Mouse (Mus musculus) MEL (cell line): Measurements from ENCODE around the gene 1700016K19Rik. TPM values are rescaled to one million over a fixed set of nuclear protein-coding genes. Genes with fewer than 3 reads are reported as not detected.

Source experiments
- DNase-seq: peaks from one replicate; pipeline ENCODE4 v3.0.0; 2011; ENCODE audit warnings: low read depth, low spot score
- H3K27ac ChIP-seq: 2 replicates; pipeline ENCODE4 v1.5.1; 2012; ENCODE audit warnings: low read depth, mild to moderate bottlenecking, control low read depth, low read length, moderate library complexity; ENCODE audit not compliant: control insufficient read depth
- H3K27me3 ChIP-seq, 2 experiments: fragments of 150-350 bp in 1 of 2; sonication (generic) in 1 of 2; 2 replicates each; pipeline ENCODE4 v1.6.1; 2012; ENCODE audit warnings: low read length in 2 of 2, mild to moderate bottlenecking in 2 of 2, improper control_type of control experiment in 1 of 2, moderate library complexity in 1 of 2; ENCODE audit not compliant: insufficient read depth in 2 of 2, control insufficient read depth in 1 of 2
- H3K36me3 ChIP-seq, 2 experiments: 2 replicates each; pipeline ENCODE4 v1.6.1; 2012 to 2014; ENCODE audit warnings: low read length in 2 of 2, improper control_type of control experiment in 1 of 2, inconsistent platforms in 1 of 2, mild to moderate bottlenecking in 1 of 2; ENCODE audit not compliant: insufficient read depth in 2 of 2, control insufficient read depth in 1 of 2
- H3K4me1 ChIP-seq, 2 experiments: fragments of 150-350 bp in 1 of 2; sonication (generic) in 1 of 2; 2 replicates each; pipeline ENCODE4 v1.6.1; 2012; ENCODE audit warnings: low read length in 2 of 2, improper control_type of control experiment in 1 of 2, mild to moderate bottlenecking in 1 of 2; ENCODE audit not compliant: insufficient read depth in 2 of 2, control insufficient read depth in 1 of 2
- H3K4me3 ChIP-seq, 2 experiments: fragments of 150-350 bp in 1 of 2; sonication (generic) in 1 of 2; 2 replicates each; pipeline ENCODE4 v1.5.1; 2012; ENCODE audit warnings: low read depth in 2 of 2, low read length in 2 of 2, mild to moderate bottlenecking in 2 of 2, moderate library complexity in 2 of 2, control low read depth in 1 of 2, improper control_type of control experiment in 1 of 2; ENCODE audit not compliant: control insufficient read depth in 1 of 2, insufficient read depth in 1 of 2
- H3K79me2 ChIP-seq: 2 replicates; pipeline ENCODE4 v1.6.1; 2012; ENCODE audit warnings: mild to moderate bottlenecking, low read length, moderate library complexity; ENCODE audit not compliant: control insufficient read depth, poor library complexity, insufficient read depth
- H3K9ac ChIP-seq: 2 replicates; pipeline ENCODE4 v1.6.1; 2012; ENCODE audit warnings: low read depth, mild to moderate bottlenecking, control low read depth, low read length, moderate library complexity; ENCODE audit not compliant: control insufficient read depth, poor library complexity, severe bottlenecking
- H3K9me3 ChIP-seq: fragments of 150-350 bp; sonication (generic); replicated peaks from 2 replicates; pipeline ENCODE4 v1.6.1; 2012; ENCODE audit warnings: mild to moderate bottlenecking, low read length, improper control_type of control experiment, moderate library complexity; ENCODE audit not compliant: insufficient read depth
- BHLHE40 ChIP-seq: IDR thresholded peaks from 2 replicates; pipeline ENCODE4 v1.6.1; 2012; ENCODE audit warnings: low read depth, mild to moderate bottlenecking, inconsistent platforms, low read length, improper control_type of control experiment, borderline replicate concordance
- CHD1 ChIP-seq: IDR thresholded peaks from 2 replicates; pipeline ENCODE4 v1.6.1; 2012; ENCODE audit warnings: low read depth, mild to moderate bottlenecking, inconsistent platforms, low read length, improper control_type of control experiment
- CTCF ChIP-seq, 3 experiments: IDR thresholded peaks in 2 of 3; conservative IDR thresholded peaks in 1 of 3; 2 replicates each; pipeline ENCODE4 v1.5.1; 2011 to 2012; ENCODE audit warnings: low read length in 3 of 3, low read depth in 2 of 3, mild to moderate bottlenecking in 2 of 3, improper control_type of control experiment in 1 of 3, inconsistent platforms in 1 of 3, mixed read lengths in 1 of 3, moderate library complexity in 1 of 3; ENCODE audit not compliant: control insufficient read depth in 1 of 3, insufficient read depth in 1 of 3, poor library complexity in 1 of 3, severe bottlenecking in 1 of 3
- ELF1 ChIP-seq: IDR thresholded peaks from 2 replicates; pipeline ENCODE4 v1.6.1; 2014; ENCODE audit warnings: low read depth, mild to moderate bottlenecking, inconsistent platforms, low read length, improper control_type of control experiment, moderate library complexity
- EP300 ChIP-seq, 2 experiments: IDR thresholded peaks; 2 replicates each; pipeline ENCODE4 v1.6.1; 2011; ENCODE audit warnings: improper control_type of control experiment in 2 of 2, low read length in 2 of 2, low read depth in 1 of 2, mild to moderate bottlenecking in 1 of 2
- GATA1 ChIP-seq: IDR thresholded peaks from 2 replicates; pipeline ENCODE4 v1.6.1; 2011; ENCODE audit warnings: low read depth, low read length, improper control_type of control experiment
- HCFC1 ChIP-seq: IDR thresholded peaks from 2 replicates; pipeline ENCODE4 v1.6.1; 2012; ENCODE audit warnings: low read depth, mild to moderate bottlenecking, inconsistent platforms, low read length, improper control_type of control experiment, moderate library complexity
- JUND ChIP-seq: IDR thresholded peaks from 2 replicates; pipeline ENCODE4 v1.6.1; 2011; ENCODE audit warnings: low read depth, mild to moderate bottlenecking, improper control_type of control experiment, low read length
- MAFK ChIP-seq: IDR thresholded peaks from 2 replicates; pipeline ENCODE4 v1.6.1; 2011; ENCODE audit warnings: low read depth, mild to moderate bottlenecking, low read length, improper control_type of control experiment, borderline replicate concordance
- MAX ChIP-seq: IDR thresholded peaks from 2 replicates; pipeline ENCODE4 v1.6.1; 2011; ENCODE audit warnings: low read length, improper control_type of control experiment
- MEF2A ChIP-seq: IDR thresholded peaks from 2 replicates; pipeline ENCODE4 v1.6.1; 2014; ENCODE audit warnings: low read depth, mild to moderate bottlenecking, inconsistent platforms, low read length, improper control_type of control experiment; ENCODE audit not compliant: poor library complexity, insufficient replicate concordance, severe bottlenecking; ENCODE audit errors: extremely low read depth
- MXI1 ChIP-seq: IDR thresholded peaks from 2 replicates; pipeline ENCODE4 v1.6.1; 2011; ENCODE audit warnings: mild to moderate bottlenecking, low read depth, low read length, improper control_type of control experiment
- MYC ChIP-seq: IDR thresholded peaks from 2 replicates; pipeline ENCODE4 v1.6.1; 2011; ENCODE audit warnings: low read depth, mild to moderate bottlenecking, low read length, improper control_type of control experiment, moderate library complexity
- NELFE ChIP-seq: IDR thresholded peaks from 2 replicates; pipeline ENCODE4 v1.6.1; 2011; ENCODE audit warnings: low read depth, low read length, improper control_type of control experiment
- NRF1 ChIP-seq: IDR thresholded peaks from 2 replicates; pipeline ENCODE4 v1.6.1; 2014; ENCODE audit warnings: low read depth, mild to moderate bottlenecking, inconsistent platforms, low read length, improper control_type of control experiment, moderate library complexity; ENCODE audit not compliant: poor library complexity, insufficient read depth, severe bottlenecking
- POLR2AphosphoS2 ChIP-seq: IDR thresholded peaks from 2 replicates; pipeline ENCODE4 v1.6.1; 2011; ENCODE audit warnings: low read length, improper control_type of control experiment
- POLR2AphosphoS5 ChIP-seq: IDR thresholded peaks from 2 replicates; pipeline ENCODE4 v1.6.1; 2012; ENCODE audit warnings: low read depth, borderline replicate concordance, mild to moderate bottlenecking, inconsistent platforms, low read length, moderate library complexity, mixed read lengths
- SIN3A ChIP-seq: IDR thresholded peaks from 2 replicates; pipeline ENCODE4 v1.6.1; 2012; ENCODE audit warnings: low read length, improper control_type of control experiment, inconsistent platforms
- SMC3 ChIP-seq: IDR thresholded peaks from 2 replicates; pipeline ENCODE4 v1.6.1; 2011; ENCODE audit warnings: low read depth, low read length, improper control_type of control experiment
- UBTF ChIP-seq: IDR thresholded peaks from 2 replicates; pipeline ENCODE4 v1.6.1; 2012; ENCODE audit warnings: low read depth, mild to moderate bottlenecking, inconsistent platforms, low read length, improper control_type of control experiment, moderate library complexity, borderline replicate concordance; ENCODE audit not compliant: insufficient read depth
- USF1 ChIP-seq: IDR thresholded peaks from 2 replicates; pipeline ENCODE4 v1.6.1; 2014; ENCODE audit warnings: low read depth, mild to moderate bottlenecking, inconsistent platforms, low read length, improper control_type of control experiment, moderate library complexity
- USF2 ChIP-seq, 2 experiments: IDR thresholded peaks; 2 replicates each; pipeline ENCODE4 v1.6.1; 2011 to 2012; ENCODE audit warnings: improper control_type of control experiment in 2 of 2, low read length in 2 of 2, borderline replicate concordance in 1 of 2, inconsistent platforms in 1 of 2, low read depth in 1 of 2, mild to moderate bottlenecking in 1 of 2; ENCODE audit not compliant: insufficient read depth in 1 of 2
- polyA plus RNA-seq, 2 experiments: library from polyadenylated mRNA; stranded (reverse) in 1 of 2; unstranded in 1 of 2; fragments of >175 nt in 1 of 2; fragments of >200 nt in 1 of 2; gene quantifications; 2 replicates each; pipeline versions ENCODE4 v1.2.1 to v1.2.4; 2012; ENCODE audit warnings: low replicate concordance in 2 of 2, low read depth in 1 of 2; ENCODE audit not compliant: insufficient read length in 2 of 2, insufficient read depth in 1 of 2, missing spikeins in 1 of 2
- total RNA-seq: library from RNA; depleted of rRNA; stranded (reverse); fragments of 300-350 nt; gene quantifications from 2 replicates; pipeline ENCODE4 v1.2.3, GENCODE M21; 2012; rRNA removed

Gene 1700016K19Rik
- total RNA-seq (not detected in 2 replicates), polyA plus RNA-seq (under 1 TPM in 1 of 2 experiments, not detected in 1; 0.25 TPM)

GRCm38 (mm10) chr11:75999440-76000155, at the start of gene 1700016K19Rik:
1700016K19Rik (plus strand) TSS chr11:75999912.
- H3K79me2 ChIP-seq: no peaks in the 10 kb centered on the region
- H3K36me3 ChIP-seq: no peaks in the 10 kb centered on the region; a peak in 1 of 4 replicates
- peaks cover 8 to 20% of the 10 kb centered on the region in 2 experiments for H3K27me3 ChIP-seq
- peak; percentile 89 for DNase-seq
- peak within 1 kb of the TSS; percentile 68 to 74 for H3K4me3 ChIP-seq
- H3K4me1 ChIP-seq: peaks cover 0 to 7% of the 10 kb centered on the region in 2 experiments; a peak in 1 of 4 replicates
- TF ChIP-seq NRF1: peak; percentile 71
- TF ChIP-seq UBTF: no peak
- TF ChIP-seq CTCF (IDR thresholded peaks at IDR 0.05 in 2 of 3, conservative IDR thresholded peaks at IDR 0.05 in 1 of 3; ENCODE audit: control insufficient read depth in 1 of 3, insufficient read depth in 1 of 3, low read depth in 2 of 3, low read length in 3 of 3, poor library complexity in 1 of 3, severe bottlenecking in 1 of 3): peak; percentile 47 to 67 (median 64); a peak in 5 of 6 replicates
- TF ChIP-seq SIN3A: peak; percentile 97
- no peak for TF ChIP-seq MAFK
- no peak for TF ChIP-seq POLR2AphosphoS2
- peak; percentile 59; the same call in 1 of the 2 replicates for TF ChIP-seq HCFC1
- 0 out of 2 replicates have a peak, but pooled peaks have one; percentile 61 for TF ChIP-seq MYC
- TF ChIP-seq POLR2AphosphoS5: no peak
- 0 out of 2 replicates have a peak, but pooled peaks have one; percentile 22 for TF ChIP-seq USF1
- peak; percentile 91 for TF ChIP-seq ELF1
- 0 out of 2 replicates have a peak, but pooled peaks have one; percentile 3 for TF ChIP-seq NELFE
- TF ChIP-seq MAX: peak; percentile 84
- TF ChIP-seq MXI1: peak; percentile 95
- H3K9me3 ChIP-seq: no peaks in the 10 kb centered on the region
- H3K9ac ChIP-seq: peak within 1 kb of the TSS; percentile 32
- no peak within 1 kb of the TSS for H3K27ac ChIP-seq

GRCm38 (mm10) chr11:75950459-75950858, 49.3 kb upstream of the 1700016K19Rik start:
- H3K27ac ChIP-seq: no peak overlapping the region

More at GRCm38 (mm10) chr11:75950459-75950858, 49.3 kb upstream of the 1700016K19Rik start:
- no peak for DNase-seq
- no peak overlapping the region for H3K9ac ChIP-seq
- no peak overlapping the region for H3K4me3 ChIP-seq
- no peaks in the 10 kb centered on the region; a peak in 1 of 4 replicates for H3K4me1 ChIP-seq
- no peaks in the 10 kb centered on the region for H3K27me3 ChIP-seq
- H3K79me2 ChIP-seq: no peaks in the 10 kb centered on the region
- no peaks in the 10 kb centered on the region for H3K36me3 ChIP-seq
- TF ChIP-seq GATA1: 0 out of 2 replicates have a peak, but pooled peaks have one; percentile 26
- TF ChIP-seq EP300 (IDR thresholded peaks at IDR 0.05; ENCODE audit: low read depth in 1 of 2, low read length in 2 of 2): peak; percentile 19 to 52; a peak in 2 of 4 replicates
- no peak for TF ChIP-seq CHD1
- TF ChIP-seq SIN3A: no peak
- TF ChIP-seq JUND: no peak
- no peak for TF ChIP-seq MEF2A
- TF ChIP-seq SMC3: no peak
- no peak for TF ChIP-seq USF2 (IDR thresholded peaks at IDR 0.05; ENCODE audit: borderline replicate concordance in 1 of 2, insufficient read depth in 1 of 2, low read depth in 1 of 2, low read length in 2 of 2)
- peak; percentile 65; the same call in 1 of the 2 replicates for TF ChIP-seq BHLHE40
- no peaks in the 10 kb centered on the region for H3K9me3 ChIP-seq
